Mouse (Mus musculus): ENCODE data around the gene Gimap1.

DNA sequence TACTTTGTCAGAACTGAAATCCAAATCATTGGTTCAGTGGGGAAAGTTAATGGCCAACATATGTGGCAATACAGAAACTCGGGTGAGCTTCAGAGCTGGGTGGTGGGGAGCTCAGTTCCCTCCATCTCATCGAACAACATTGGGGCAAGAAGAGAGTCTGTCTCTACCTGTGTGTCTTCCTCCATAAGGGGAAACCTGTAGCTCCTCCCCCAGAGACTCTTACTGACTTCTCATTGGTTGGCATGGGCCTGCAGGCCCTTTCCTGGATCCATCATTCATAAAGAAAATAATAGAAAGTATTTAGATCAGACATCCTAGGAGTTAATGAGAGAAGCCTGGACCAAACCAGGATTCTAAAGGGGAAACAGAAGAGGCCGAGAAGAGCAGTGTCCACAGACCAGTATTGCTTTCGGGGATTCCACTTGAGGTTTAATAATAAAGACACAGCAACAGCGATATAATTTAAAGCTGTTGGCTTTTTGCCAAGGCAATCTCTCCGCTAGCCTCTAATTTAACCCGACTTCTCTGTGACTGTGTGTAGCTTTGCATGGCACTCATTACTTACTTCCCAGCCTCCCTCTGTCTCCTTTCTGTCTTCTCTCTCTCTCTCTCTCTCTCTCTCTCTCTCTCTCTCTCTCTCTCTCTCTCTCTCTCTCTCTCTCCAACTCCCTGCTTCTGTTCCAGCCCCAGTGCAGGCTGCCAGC, 24.9 kb downstream of the Gimap1 start:
- TF ChIP-seq CTCF (IDR thresholded peaks at IDR 0.05; ENCODE audit: control insufficient read depth, insufficient read depth, low read length) (no peak), POLR2A (IDR thresholded peaks at IDR 0.05; ENCODE audit: borderline replicate concordance, control insufficient read depth, low read depth, low read length) (no peak)

Data from bone marrow, adult 2 months (tissue).